Mouse (Mus musculus): ENCODE data around the gene Ddah2. TPM values are rescaled to one million over a fixed set of nuclear protein-coding genes. Genes with fewer than 3 reads are reported as not detected.

Gene Ddah2
- polyA plus RNA-seq, 1 experiment, result 14.5 TPM

- TF ChIP-seq CTCF (IDR thresholded peaks at IDR 0.05; ENCODE audit: extremely low read depth, insufficient read length, insufficient replicate concordance, low read depth, low read length) (no peak), POLR2A (IDR thresholded peaks at IDR 0.05; ENCODE audit: low read depth, low read length) (no peak)
- Histone ChIP-seq H3K27me3 (ENCODE audit: control insufficient read depth, insufficient read depth, low read length) (no peaks in the 10 kb centered on the region; the same call in 1 of the 2 replicates), H3K27ac (ENCODE audit: insufficient read depth, low read depth, low read length) (peak overlapping the region; percentile 56; the same call in 1 of the 2 replicates), H3K4me3 (ENCODE audit: low read depth, low read length) (peak overlapping the region; percentile 60), H3K4me1 (ENCODE audit: control insufficient read depth, insufficient read depth, insufficient read length, low read length) (peaks cover 30% of the 10 kb centered on the region), H3K36me3 (ENCODE audit: control insufficient read depth, insufficient read depth, low read length) (no peaks in the 10 kb centered on the region)
- WGBS, result 43% methylated on average over 10 of the region's 10 CpGs
These were observed 5.6 kb downstream of the Ddah2 start for GRCm38 (mm10) chr17:35064378-35064877.

- H3K27ac ChIP-seq (ENCODE audit: insufficient read depth, low read depth, low read length), result peak within 1 kb of the TSS; percentile 83
- peak within 1 kb of the TSS; percentile 60 for H3K4me3 ChIP-seq (ENCODE audit: low read depth, low read length)
- WGBS, result 5% methylated on average over 48 of the region's 48 CpGs
- TF ChIP-seq CTCF (IDR thresholded peaks at IDR 0.05; ENCODE audit: extremely low read depth, insufficient read length, insufficient replicate concordance, low read depth, low read length) (no peak), POLR2A (IDR thresholded peaks at IDR 0.05; ENCODE audit: low read depth, low read length) (no peak; the same call in 1 of the 2 replicates)
- H3K36me3 ChIP-seq (ENCODE audit: control insufficient read depth, insufficient read depth, low read length), result no peaks in the 10 kb centered on the region
- H3K4me1 ChIP-seq (ENCODE audit: control insufficient read depth, insufficient read depth, insufficient read length, low read length), result peaks cover 25% of the 10 kb centered on the region
- no peaks in the 10 kb centered on the region; the same call in 1 of the 2 replicates for H3K27me3 ChIP-seq (ENCODE audit: control insufficient read depth, insufficient read depth, low read length)
These were observed 6.4 kb downstream of the Ddah2 start, which contains the start of gene Ly6g6c for GRCm38 (mm10) chr17:35064951-35065947. Gene Ly6g6c, plus strand, starts transcription at chr17:35065388.

- TF ChIP-seq CTCF (IDR thresholded peaks at IDR 0.05; ENCODE audit: extremely low read depth, insufficient read length, insufficient replicate concordance, low read depth, low read length) (no peak), POLR2A (IDR thresholded peaks at IDR 0.05; ENCODE audit: low read depth, low read length) (no peak)
- H3K27me3 ChIP-seq (ENCODE audit: control insufficient read depth, insufficient read depth, low read length), result no peaks in the 10 kb centered on the region; the same call in 1 of the 2 replicates
- 78% methylated on average over 10 of the region's 10 CpGs for WGBS
- H3K4me1 ChIP-seq (ENCODE audit: control insufficient read depth, insufficient read depth, insufficient read length, low read length), result peaks cover 21% of the 10 kb centered on the region
- peak within 1 kb of the TSS; percentile 83 for H3K27ac ChIP-seq (ENCODE audit: insufficient read depth, low read depth, low read length)
- peak within 1 kb of the TSS; percentile 60 for H3K4me3 ChIP-seq (ENCODE audit: low read depth, low read length)
- no peaks in the 10 kb centered on the region for H3K36me3 ChIP-seq (ENCODE audit: control insufficient read depth, insufficient read depth, low read length)
These were observed 7.2 kb downstream of the Ddah2 start, which contains the start of gene Mpig6b for GRCm38 (mm10) chr17:35066084-35066483. Gene Mpig6b, minus strand, starts transcription at chr17:35066184.

- H3K27ac ChIP-seq (ENCODE audit: insufficient read depth, low read depth, low read length), result no peak overlapping the region
- TF ChIP-seq CTCF (IDR thresholded peaks at IDR 0.05; ENCODE audit: extremely low read depth, insufficient read length, insufficient replicate concordance, low read depth, low read length), result no peak
- no peak for TF ChIP-seq POLR2A (IDR thresholded peaks at IDR 0.05; ENCODE audit: low read depth, low read length)
- H3K36me3 ChIP-seq (ENCODE audit: control insufficient read depth, insufficient read depth, low read length), result no peaks in the 10 kb centered on the region
- H3K27me3 ChIP-seq (ENCODE audit: control insufficient read depth, insufficient read depth, low read length), result no peaks in the 10 kb centered on the region; the same call in 1 of the 2 replicates
- no peak overlapping the region for H3K4me3 ChIP-seq (ENCODE audit: low read depth, low read length)
- peaks cover 15% of the 10 kb centered on the region for H3K4me1 ChIP-seq (ENCODE audit: control insufficient read depth, insufficient read depth, insufficient read length, low read length)
- 37% methylated on average over 17 of the region's 17 CpGs for WGBS
These were observed 9.5 kb downstream of the Ddah2 start for GRCm38 (mm10) chr17:35068213-35068914.

GRCm38 (mm10) chr17:35070556-35071229 is 11.9 kb downstream of the Ddah2 start:
- Histone ChIP-seq H3K27ac (ENCODE audit: insufficient read depth, low read depth, low read length) (no peak overlapping the region), H3K36me3 (ENCODE audit: control insufficient read depth, insufficient read depth, low read length) (no peaks in the 10 kb centered on the region), H3K4me1 (ENCODE audit: control insufficient read depth, insufficient read depth, insufficient read length, low read length) (peaks cover under 1% of the 10 kb centered on the region), H3K27me3 (ENCODE audit: control insufficient read depth, insufficient read depth, low read length) (no peaks in the 10 kb centered on the region), H3K4me3 (ENCODE audit: low read depth, low read length) (no peak overlapping the region)
- 19% methylated on average over 6 of the region's 6 CpGs for WGBS
- no peak for TF ChIP-seq CTCF (IDR thresholded peaks at IDR 0.05; ENCODE audit: extremely low read depth, insufficient read length, insufficient replicate concordance, low read depth, low read length)
- TF ChIP-seq POLR2A (IDR thresholded peaks at IDR 0.05; ENCODE audit: low read depth, low read length), result no peak

GRCm38 (mm10) chr17:35071454-35071853 is 12.6 kb downstream of the Ddah2 start:
- H3K4me1 ChIP-seq (ENCODE audit: control insufficient read depth, insufficient read depth, insufficient read length, low read length), result no peaks in the 10 kb centered on the region; the same call in none of the 2 replicates
- no peaks in the 10 kb centered on the region for H3K27me3 ChIP-seq (ENCODE audit: control insufficient read depth, insufficient read depth, low read length)
- TF ChIP-seq POLR2A (IDR thresholded peaks at IDR 0.05; ENCODE audit: low read depth, low read length), result no peak
- TF ChIP-seq CTCF (IDR thresholded peaks at IDR 0.05; ENCODE audit: extremely low read depth, insufficient read length, insufficient replicate concordance, low read depth, low read length), result no peak
- no peak overlapping the region for H3K4me3 ChIP-seq (ENCODE audit: low read depth, low read length)
- no peaks in the 10 kb centered on the region for H3K36me3 ChIP-seq (ENCODE audit: control insufficient read depth, insufficient read depth, low read length)
- no peak overlapping the region for H3K27ac ChIP-seq (ENCODE audit: insufficient read depth, low read depth, low read length)
- 87% methylated on average over 9 of the region's 9 CpGs for WGBS
